Mouse (Mus musculus): ENCODE results near the gene Padi4.
A peak's percentile ranks its signal among the peaks of the same experiment; 100 is the strongest.

- TF ChIP-seq CTCF (IDR thresholded peaks at IDR 0.05; ENCODE audit: low read depth) (peak; percentile 68), EP300 (IDR thresholded peaks at IDR 0.05; ENCODE audit: low read depth) (no peak)
These were observed 29.4 kb downstream of the Padi4 start for GRCm38 (mm10) chr4:140744654-140745053.
